Mouse (Mus musculus): Measurements from ENCODE around the gene Ngef.

DNA sequence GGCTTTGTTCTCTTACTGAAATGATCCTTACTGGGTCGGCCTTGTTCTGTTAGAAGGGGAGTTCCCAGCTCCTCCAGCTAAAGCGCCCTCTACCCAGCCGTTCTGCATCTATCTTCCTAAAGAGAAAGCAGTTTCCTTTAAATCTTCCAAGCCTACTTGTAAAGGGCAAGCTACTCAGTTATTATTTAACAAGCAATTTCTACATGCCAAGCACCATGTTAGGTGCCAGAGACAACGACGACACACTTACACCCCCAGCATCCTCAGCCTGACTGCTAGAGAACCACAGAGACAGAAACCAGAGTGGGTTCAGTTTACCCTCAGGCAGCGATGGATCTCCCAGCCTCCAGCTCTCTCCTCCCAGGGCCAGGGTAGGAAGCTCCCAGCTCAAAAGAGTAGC is 65.8 kb downstream of the Ngef start:
- TF ChIP-seq USF2 (IDR thresholded peaks at IDR 0.05; ENCODE audit: borderline replicate concordance in 1 of 2, insufficient read depth in 1 of 2, low read depth in 1 of 2, low read length in 2 of 2) (no peak), MYC (IDR thresholded peaks at IDR 0.05; ENCODE audit: low read depth, low read length) (no peak), E2F4 (IDR thresholded peaks at IDR 0.05; ENCODE audit: borderline replicate concordance, low read depth, low read length) (no peak), MAFK (IDR thresholded peaks at IDR 0.05; ENCODE audit: borderline replicate concordance, low read depth, low read length) (no peak), TAL1 (IDR thresholded peaks at IDR 0.05; ENCODE audit: low read length) (no peak)

All from MEL (cell line).